Mouse (Mus musculus) liver, embryonic 13.5 days (tissue): Measurements from ENCODE around the gene Rps27a. TPM values are rescaled to one million over a fixed set of nuclear protein-coding genes. Genes with fewer than 3 reads are reported as not detected.
"Not testable (repeated sequence)": the region's sequence is repeated elsewhere in the genome, so short reads cannot be mapped to it uniquely, and the experiment has no call there.

Source experiments
- ATAC-seq: fragments of 200-750 bp; cut with Nextera tagmentation; 2 replicates; pipeline ENCODE4 v1.8.0; 2017; ENCODE audit warnings: low read depth, mild to moderate bottlenecking, moderate number of reproducible peaks, moderate library complexity
- DNase-seq: peaks from one replicate; pipeline ENCODE4 v3.0.0; 2022
- H3K27ac ChIP-seq: fragments of 300-500 bp; sonication (generic); 2 replicates; pipeline ENCODE4 v1.5.1; 2015; ENCODE audit warnings: moderate library complexity, mild to moderate bottlenecking, inconsistent platforms
- H3K27me3 ChIP-seq: fragments of 300-500 bp; sonication (generic); 2 replicates; pipeline ENCODE4 v1.6.1; 2015; ENCODE audit warnings: mild to moderate bottlenecking, inconsistent platforms
- H3K36me3 ChIP-seq: fragments of 300-500 bp; sonication (generic); 2 replicates; pipeline ENCODE4 v1.6.1; 2015; ENCODE audit warnings: mild to moderate bottlenecking, inconsistent platforms
- H3K4me1 ChIP-seq: fragments of 300-500 bp; sonication (generic); replicated peaks from 2 replicates; pipeline ENCODE4 v1.6.1; 2015; ENCODE audit warnings: inconsistent platforms
- H3K4me2 ChIP-seq: fragments of 300-500 bp; sonication (generic); 2 replicates; pipeline ENCODE4 v1.6.1; 2015; ENCODE audit warnings: inconsistent platforms, mild to moderate bottlenecking, moderate library complexity
- H3K4me3 ChIP-seq: fragments of 300-500 bp; sonication (generic); replicated peaks from 2 replicates; pipeline ENCODE4 v1.5.1; 2015; ENCODE audit warnings: mild to moderate bottlenecking, inconsistent platforms
- H3K9ac ChIP-seq: fragments of 300-500 bp; sonication (generic); 2 replicates; pipeline ENCODE4 v1.6.1; 2015; ENCODE audit warnings: mild to moderate bottlenecking, inconsistent platforms
- H3K9me3 ChIP-seq: fragments of 300-500 bp; sonication (generic); replicated peaks from 2 replicates; pipeline ENCODE4 v1.6.1; 2016; ENCODE audit warnings: inconsistent platforms
- WGBS: fragments of 180-500 bp; shearing (Covaris S2); methylation state at CpG from one replicate; pipeline ENCODE4 v1.1.7; 2015; ENCODE audit not compliant: insufficient replicate concordance; 5-methylcytosine and 5-hydroxymethylcytosine counted together
- polyA plus RNA-seq: library from polyadenylated mRNA; unstranded; fragments of >200 nt; fragmentation: Nextera tagmentation; extraction: Ambion mirVana; gene quantifications from 2 replicates; pipeline ENCODE4 v1.2.1, GENCODE M21; 2015

Rps27a gene
- polyA plus RNA-seq, 1 experiment from 2014 or later: 1,016 TPM

DNA sequence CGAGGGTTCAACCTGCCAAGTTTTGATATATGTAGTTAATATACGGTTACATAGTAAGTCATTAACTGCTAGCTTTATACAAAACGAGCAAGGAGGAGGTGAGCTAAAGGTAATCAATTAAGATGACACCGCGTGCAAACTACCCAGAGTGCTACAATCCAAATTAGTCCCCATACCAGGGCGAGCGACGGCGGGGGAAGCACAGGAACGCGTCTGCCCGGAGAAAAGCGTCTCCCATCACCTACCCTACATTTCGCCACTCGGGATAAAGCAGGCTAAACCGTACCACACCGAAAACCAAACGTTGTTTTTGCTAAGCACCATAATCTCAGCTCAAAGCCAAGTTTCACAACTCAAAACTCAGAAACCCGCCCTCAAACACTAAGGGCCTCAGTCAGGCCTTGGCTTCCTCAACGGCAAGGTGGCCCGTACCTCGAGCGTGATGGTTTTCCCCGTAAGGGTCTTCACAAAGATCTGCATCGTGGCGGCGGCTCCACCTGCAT is 609 bp downstream of the Rps27a start:
- H3K4me2 ChIP-seq: peak overlapping the region; percentile 71

DNA sequence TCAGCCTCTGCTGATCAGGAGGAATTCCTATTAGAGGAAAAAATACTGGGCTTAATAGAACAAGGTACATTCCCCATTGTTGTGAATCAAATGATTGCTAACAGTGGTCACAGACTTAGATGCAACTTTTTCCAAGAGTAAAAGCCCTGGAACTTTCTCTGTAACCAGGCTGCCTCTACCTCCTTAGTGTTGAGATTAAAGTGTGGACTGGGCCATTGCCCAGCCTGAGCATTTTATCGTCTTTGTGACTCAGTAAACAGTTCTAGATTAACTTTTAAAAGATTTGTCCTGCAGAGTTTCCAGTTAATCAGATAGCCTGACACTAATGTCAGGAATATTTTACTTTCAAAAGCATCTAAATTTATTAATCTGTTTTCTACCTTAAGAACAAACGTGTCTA is 1.1 kb downstream of the Rps27a start:
- H3K9ac ChIP-seq: peak overlapping the region; percentile 89
- H3K9me3 ChIP-seq: no peaks in the 10 kb centered on the region
- 3% methylated on average over 2 of the region's 2 CpGs for WGBS
- peaks cover 45% of the 10 kb centered on the region for H3K36me3 ChIP-seq
- no peak for DNase-seq
- peak overlapping the region; percentile 78 for H3K4me3 ChIP-seq
- peaks cover 19% of the 10 kb centered on the region for H3K4me1 ChIP-seq
- H3K4me2 ChIP-seq: peak overlapping the region; percentile 71
- peak overlapping the region; percentile 81 for H3K27ac ChIP-seq
- ATAC-seq: no peak
- H3K27me3 ChIP-seq: no peaks in the 10 kb centered on the region

More for the DNA sequence above, 609 bp downstream of the Rps27a start:
- no peak for ATAC-seq
- H3K9me3 ChIP-seq: no peaks in the 10 kb centered on the region
- peaks cover 19% of the 10 kb centered on the region for H3K4me1 ChIP-seq
- peak overlapping the region; percentile 81 for H3K27ac ChIP-seq
- peak overlapping the region; percentile 89 for H3K9ac ChIP-seq
- no peaks in the 10 kb centered on the region for H3K27me3 ChIP-seq
- under 1% methylated on average over 27 of the region's 27 CpGs for WGBS
- H3K36me3 ChIP-seq: peaks cover 40% of the 10 kb centered on the region
- H3K4me3 ChIP-seq: peak overlapping the region; percentile 78
- DNase-seq: no peak

DNA sequence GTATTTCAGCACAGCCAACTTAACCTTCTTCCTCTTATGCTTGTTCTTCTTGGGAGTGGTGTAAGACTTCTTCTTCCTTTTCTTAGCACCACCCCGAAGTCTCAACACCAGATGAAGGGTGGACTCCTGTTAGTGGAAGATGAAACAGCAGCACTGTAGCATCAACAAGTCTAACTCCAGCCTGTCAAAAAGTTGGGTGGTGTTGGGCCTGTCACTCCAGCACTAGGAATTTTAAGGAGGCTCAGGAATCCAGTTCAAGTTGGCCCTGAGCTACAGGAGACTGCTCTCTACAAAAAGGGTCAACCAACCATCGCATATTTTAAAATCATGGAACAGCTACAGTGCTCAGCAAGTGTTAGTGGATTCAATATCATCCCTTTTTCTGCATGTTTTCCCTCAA is 1.6 kb downstream of the Rps27a start:
- not testable (repeated sequence) for H3K27me3 ChIP-seq, ATAC-seq, DNase-seq, H3K9me3 ChIP-seq
- peak overlapping the region; percentile 71 for H3K4me2 ChIP-seq
- WGBS: 49% methylated on average over 2 of the region's 2 CpGs
- peak overlapping the region; percentile 89 for H3K9ac ChIP-seq
- H3K4me1 ChIP-seq: peaks cover 19% of the 10 kb centered on the region
- H3K27ac ChIP-seq: peak overlapping the region; percentile 81
- peaks cover 49% of the 10 kb centered on the region for H3K36me3 ChIP-seq
- H3K4me3 ChIP-seq: peak overlapping the region; percentile 78

DNA sequence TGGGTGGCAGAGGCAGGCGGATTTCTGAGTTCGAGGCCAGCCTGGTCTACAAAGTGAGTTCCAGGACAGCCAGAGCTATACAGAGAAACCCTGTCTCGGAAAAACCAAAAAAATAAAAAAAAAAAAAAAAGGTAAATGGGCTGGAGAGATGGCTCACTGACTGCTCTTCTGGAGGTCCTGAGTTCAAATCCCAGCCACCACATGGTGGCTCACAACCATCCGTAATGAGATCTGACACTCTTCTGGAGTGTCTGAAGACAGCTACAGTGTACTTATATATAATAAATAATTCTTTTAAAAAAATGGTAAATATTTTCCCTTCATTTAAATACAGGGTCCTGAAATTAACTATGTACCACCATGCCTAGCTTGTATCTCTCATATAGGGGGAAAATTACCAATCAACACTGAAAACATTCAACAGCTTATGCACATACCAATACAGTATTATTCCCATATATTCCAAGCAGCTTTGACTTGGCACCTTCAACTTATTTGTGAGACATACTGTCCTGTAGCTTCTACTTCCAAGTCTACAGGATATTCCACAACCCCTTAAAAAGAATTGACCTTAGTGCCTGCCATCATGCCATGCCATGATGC is 2.7 kb downstream of the Rps27a start:
- Histone ChIP-seq H3K4me3 (peak overlapping the region; percentile 20; the same call in 1 of the 2 replicates), H3K36me3 (peaks cover 53% of the 10 kb centered on the region), H3K4me1 (peaks cover 19% of the 10 kb centered on the region), H3K4me2 (peak overlapping the region; percentile 71)
- not testable (repeated sequence) for DNase-seq, H3K9ac ChIP-seq, H3K27ac ChIP-seq, ATAC-seq, H3K9me3 ChIP-seq, H3K27me3 ChIP-seq
- WGBS: 65% methylated on average over 4 of the region's 4 CpGs

DNA sequence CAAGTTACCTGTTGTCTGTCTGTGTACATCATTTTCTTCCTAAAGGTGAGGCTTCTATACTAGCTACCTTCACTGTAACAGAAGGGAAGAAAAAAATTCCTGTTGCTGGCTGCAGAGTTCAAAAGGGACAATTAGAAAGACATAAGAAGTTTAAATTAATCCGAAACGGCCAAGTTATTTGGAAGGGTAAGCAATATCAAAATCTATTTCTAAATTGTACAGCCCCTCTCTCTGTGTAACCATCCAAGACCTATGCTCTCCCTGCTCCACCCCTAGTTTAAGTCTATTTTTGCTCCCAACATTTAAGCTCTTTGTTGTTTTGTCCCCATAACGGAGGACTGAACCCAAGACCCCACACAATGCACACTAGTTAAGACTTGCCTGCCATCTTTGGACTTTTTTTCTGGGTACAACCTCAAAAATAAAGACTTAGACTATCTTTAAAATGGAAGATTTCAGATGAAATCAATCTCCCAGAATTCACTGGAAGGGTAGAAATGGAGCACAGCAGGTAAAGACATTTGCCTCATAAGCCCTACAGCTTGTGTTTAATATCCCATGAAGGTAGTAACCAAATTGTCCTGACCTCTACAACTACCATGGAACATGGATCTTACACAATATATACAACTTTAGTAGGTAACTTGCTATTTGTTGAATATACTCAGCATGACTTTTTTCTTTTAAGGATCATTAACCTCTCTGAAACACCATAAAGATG is 3.5 kb downstream of the Rps27a start:
- Histone ChIP-seq H3K4me1 (peaks cover 17% of the 10 kb centered on the region), H3K27ac (no peak overlapping the region), H3K9ac (no peak overlapping the region), H3K27me3 (no peaks in the 10 kb centered on the region), H3K4me3 (no peak overlapping the region), H3K4me2 (no peak overlapping the region), H3K9me3 (no peaks in the 10 kb centered on the region), H3K36me3 (peaks cover 55% of the 10 kb centered on the region)
- DNase-seq (no peak), ATAC-seq (no peak)
- 78% methylated on average over 3 of the region's 3 CpGs for WGBS

DNA sequence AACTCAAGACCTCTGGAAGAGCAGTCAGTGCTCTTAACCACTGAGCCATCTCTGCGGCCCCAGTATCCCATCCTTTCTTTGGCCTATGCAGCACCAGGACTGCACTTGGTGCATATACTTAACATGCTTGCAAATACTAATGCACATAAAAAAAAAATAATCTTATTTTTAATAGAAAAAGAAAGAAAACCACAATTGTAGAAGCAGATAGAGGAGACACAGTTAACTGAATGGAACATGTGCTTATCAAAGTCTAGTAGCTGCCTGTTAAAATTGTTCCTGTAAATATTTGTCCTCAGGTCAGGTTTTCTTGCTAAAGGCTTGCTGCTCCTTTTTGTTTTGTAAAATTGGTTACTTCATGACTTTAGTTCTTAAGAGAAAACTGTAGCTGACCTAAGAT is 9.7 kb downstream of the Rps27a start:
- Histone ChIP-seq H3K36me3 (peaks cover 68% of the 10 kb centered on the region), H3K4me2 (no peak overlapping the region), H3K4me3 (no peak overlapping the region), H3K27me3 (no peaks in the 10 kb centered on the region), H3K27ac (no peak overlapping the region), H3K9ac (no peak overlapping the region), H3K9me3 (no peaks in the 10 kb centered on the region), H3K4me1 (no peaks in the 10 kb centered on the region)
- no peak for ATAC-seq
- DNase-seq: no peak
- 77% methylated on average over 1 of the region's 1 CpGs for WGBS

DNA sequence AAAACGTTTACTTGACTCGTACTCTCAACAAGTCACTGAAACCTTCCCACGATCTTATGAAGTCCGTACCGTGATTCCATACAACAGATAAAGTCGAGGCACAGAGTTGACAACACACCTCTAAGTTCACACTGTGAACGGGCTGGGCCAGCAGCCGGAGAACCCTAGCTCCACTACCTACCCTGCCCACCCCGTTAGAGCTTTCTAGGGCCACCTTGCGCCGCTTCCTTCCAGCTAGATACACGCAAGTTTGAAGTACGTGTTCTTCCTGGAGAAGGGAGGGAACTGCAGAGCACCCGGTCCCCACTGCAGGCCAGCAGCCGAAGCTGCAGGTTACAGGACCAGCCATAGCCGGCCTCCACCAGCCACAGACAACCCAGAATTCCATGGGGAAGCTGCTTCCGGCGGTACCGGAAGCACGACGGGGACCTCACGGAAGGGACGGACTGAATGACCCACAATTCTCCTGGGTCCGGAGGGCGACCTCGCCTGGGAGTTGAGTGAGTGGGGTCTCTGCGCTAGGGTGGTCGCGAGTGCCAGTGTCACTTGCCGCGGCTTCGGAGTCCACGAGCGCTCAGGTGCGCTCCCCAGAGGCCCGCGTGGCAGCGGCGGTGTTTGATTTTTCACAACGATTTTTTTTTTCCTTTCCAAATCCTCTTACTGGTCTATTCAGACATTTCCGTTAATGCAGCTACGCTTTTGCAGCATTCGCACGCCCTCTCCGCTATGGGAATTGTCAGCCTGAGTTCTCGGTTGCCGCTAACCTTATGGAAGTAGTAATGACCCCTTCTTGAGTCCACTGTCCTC is 21.7 kb downstream of the Rps27a start, which contains the start of gene Mtif2:
Mtif2 (plus strand) TSS at position 421 of the 807 bp plus-strand sequence.
- peaks cover 21% of the 10 kb centered on the region for H3K4me1 ChIP-seq
- ATAC-seq (peak; percentile 97), DNase-seq (peak; percentile 72)
- no peaks in the 10 kb centered on the region for H3K27me3 ChIP-seq
- WGBS: 1% methylated on average over 47 of the region's 47 CpGs
- peak within 1 kb of the TSS; percentile 71 for H3K4me2 ChIP-seq
- no peaks in the 10 kb centered on the region for H3K9me3 ChIP-seq
- H3K27ac ChIP-seq: peak within 1 kb of the TSS; percentile 80
- H3K36me3 ChIP-seq: peaks cover 13% of the 10 kb centered on the region
- H3K4me3 ChIP-seq: peak within 1 kb of the TSS; percentile 69
- peak within 1 kb of the TSS; percentile 79 for H3K9ac ChIP-seq

DNA sequence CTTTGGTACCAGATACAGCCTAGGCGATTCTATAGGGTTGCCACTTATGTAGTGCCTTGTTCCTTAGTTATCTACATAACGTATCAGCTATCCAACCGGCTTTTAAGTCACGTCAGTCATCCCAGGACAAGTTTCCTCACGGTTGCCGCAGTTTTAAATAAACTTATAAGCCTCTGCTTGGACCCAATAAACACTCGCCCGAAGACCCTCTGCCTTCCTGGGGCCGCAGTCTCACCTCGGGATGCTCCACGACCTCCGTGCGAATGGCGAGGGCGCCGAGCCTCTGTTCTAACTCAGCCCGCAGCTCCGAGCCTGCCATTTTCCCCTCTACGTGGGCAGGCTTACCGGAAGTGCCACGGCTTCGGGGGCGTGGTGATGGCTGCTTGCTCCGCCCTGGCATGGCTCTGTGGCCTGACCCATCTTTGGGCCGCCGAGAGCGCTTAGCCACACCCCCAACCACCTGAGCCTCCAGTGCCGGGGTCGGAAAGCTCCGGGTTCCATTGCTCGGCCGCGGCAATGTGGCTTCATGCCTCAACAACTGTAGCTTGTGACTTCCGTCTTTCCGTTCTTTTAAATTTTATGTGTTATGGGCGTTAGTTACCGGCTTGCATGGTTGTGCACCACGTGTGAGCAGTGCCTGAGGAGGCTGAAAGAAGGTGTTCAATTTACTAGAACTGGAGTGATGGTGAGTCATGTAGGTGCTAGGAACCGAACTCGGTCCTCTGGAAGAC is 33.1 kb downstream of the Rps27a start, which contains the start of gene Prorsd1:
Prorsd1 (minus strand) TSS at position 352 of the 731 bp plus-strand sequence.
- WGBS: under 1% methylated on average over 40 of the region's 40 CpGs
- peak within 1 kb of the TSS; percentile 77 for H3K4me2 ChIP-seq
- 0 out of 2 replicates have a peak, but pooled peaks cover 3% of the 10 kb centered on the region for H3K27me3 ChIP-seq
- peaks cover 24% of the 10 kb centered on the region for H3K4me1 ChIP-seq
- DNase-seq (peak; percentile 93), ATAC-seq (peak; percentile 100)
- H3K9ac ChIP-seq: peak within 1 kb of the TSS; percentile 82
- H3K9me3 ChIP-seq: no peaks in the 10 kb centered on the region
- peaks cover 20% of the 10 kb centered on the region for H3K36me3 ChIP-seq
- H3K4me3 ChIP-seq: peak within 1 kb of the TSS; percentile 75
- peak within 1 kb of the TSS; percentile 81 for H3K27ac ChIP-seq

DNA sequence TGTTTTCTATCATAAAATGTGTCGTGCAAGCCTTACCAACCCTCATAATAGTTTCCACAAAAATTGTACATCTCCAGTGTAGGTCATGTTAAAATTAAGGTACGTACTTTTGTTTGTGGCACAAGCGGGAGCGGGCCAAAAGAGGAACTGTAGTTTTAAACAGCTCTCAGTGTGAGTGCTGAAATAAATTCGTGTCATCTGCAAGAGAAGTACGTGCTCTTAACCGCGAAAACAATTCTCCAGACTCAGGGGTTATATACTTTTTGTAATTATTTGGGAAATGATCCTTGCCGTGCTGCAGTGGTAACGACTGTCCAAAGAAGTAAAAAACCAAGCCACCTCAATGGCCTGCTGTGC is 33.6 kb downstream of the Rps27a start:
- peaks cover 20% of the 10 kb centered on the region for H3K36me3 ChIP-seq
- peaks cover 24% of the 10 kb centered on the region for H3K4me1 ChIP-seq
- peak overlapping the region; percentile 81 for H3K27ac ChIP-seq
- peak overlapping the region; percentile 77 for H3K4me2 ChIP-seq
- 0 out of 2 replicates have a peak, but pooled peaks cover 3% of the 10 kb centered on the region for H3K27me3 ChIP-seq
- H3K9ac ChIP-seq: peak overlapping the region; percentile 82
- peak overlapping the region; percentile 75 for H3K4me3 ChIP-seq
- WGBS: 6% methylated on average over 10 of the region's 10 CpGs
- no peak for DNase-seq
- H3K9me3 ChIP-seq: no peaks in the 10 kb centered on the region
- no peak for ATAC-seq

DNA sequence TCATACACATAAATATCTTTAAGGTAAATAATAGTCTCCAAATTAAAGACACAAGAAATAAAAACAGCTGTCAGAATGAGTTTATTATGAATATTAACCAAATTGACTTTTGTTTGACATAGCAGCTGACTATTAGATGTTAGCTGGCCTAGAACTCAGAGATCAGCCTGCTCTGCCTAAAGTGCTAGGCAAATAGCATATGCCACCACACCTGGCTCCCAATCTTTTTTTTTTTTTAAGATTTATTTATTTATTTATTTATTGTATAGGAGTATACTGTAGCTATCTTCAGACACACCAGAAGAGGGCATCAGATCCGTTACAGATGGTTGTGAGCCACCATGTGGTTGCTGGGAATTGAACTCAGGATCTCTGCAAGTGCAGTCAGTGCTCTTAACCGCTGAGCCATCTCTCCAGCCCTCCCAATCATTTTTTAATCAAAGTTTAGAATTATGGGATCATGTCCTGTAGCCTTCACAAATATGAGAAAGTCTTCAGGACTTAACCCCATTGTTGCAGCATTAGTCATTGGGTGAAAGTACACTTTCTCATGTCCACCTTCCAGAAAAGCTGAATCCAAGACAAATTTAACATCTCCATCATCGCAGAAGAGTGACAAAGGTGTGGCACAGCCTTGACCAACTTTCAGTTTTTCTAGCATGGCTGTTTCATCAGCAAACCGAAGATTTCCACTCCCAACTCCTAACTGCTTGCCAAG is 34.9 kb downstream of the Rps27a start:
- Histone ChIP-seq H3K27ac (no peak overlapping the region), H3K9me3 (no peaks in the 10 kb centered on the region), H3K9ac (no peak overlapping the region), H3K36me3 (peaks cover 20% of the 10 kb centered on the region), H3K27me3 (no peaks in the 10 kb centered on the region), H3K4me3 (no peak overlapping the region), H3K4me1 (peaks cover 24% of the 10 kb centered on the region), H3K4me2 (no peak overlapping the region)
- ATAC-seq: no peak
- no peak for DNase-seq
- 79% methylated on average over 4 of the region's 4 CpGs for whole genome bisulfite sequencing
